Comparison of ENCODE assay signal across 8 mouse cellular contexts in genomic region chr9:64691176-64691575, GRCm38 (mm10). TPM values are rescaled to one million over a fixed set of nuclear protein-coding genes. Genes with fewer than 3 reads are reported as not detected.
DNase-seq lines count a peak whose midpoint lies in the region; ATAC-seq and TF ChIP-seq lines count a peak whose summit lies in the region.

No protein-coding gene starts in this region.

- 14% methylated on average over 7 of the region's 7 CpGs for WGBS in heart, embryonic 12.5 days
- WGBS in heart, embryonic 10.5 days, result 14% methylated on average over 7 of the region's 7 CpGs
- 16% methylated on average over 7 of the region's 7 CpGs for WGBS in bone marrow, adult 2 months
- 3% methylated on average over 7 of the region's 7 CpGs for WGBS in intestine, embryonic 14.5 days
- 8% methylated on average over 7 of the region's 7 CpGs for WGBS in limb, embryonic 12.5 days
- WGBS in midbrain, embryonic 13.5 days, result 7% methylated on average over 6 of the region's 7 CpGs
- WGBS in stomach, postnatal 0 days, result 6% methylated on average over 7 of the region's 7 CpGs

- no peak overlapping the region for H3K9ac ChIP-seq in heart, embryonic 12.5 days
- no peak overlapping the region for H3K9ac ChIP-seq in intestine, embryonic 14.5 days (ENCODE audit: low read length)
- no peak overlapping the region for H3K9ac ChIP-seq in limb, embryonic 12.5 days (replicated peaks)
- H3K9ac ChIP-seq in midbrain, embryonic 13.5 days (replicated peaks), result no peak overlapping the region
- no peak overlapping the region for H3K9ac ChIP-seq in stomach, postnatal 0 days (ENCODE audit: low read length)

- 0 out of 2 replicates have a peak, but pooled peaks cover 4% of the 10 kb centered on the region for H3K4me1 ChIP-seq in heart, embryonic 12.5 days (replicated peaks)
- peaks cover 10% of the 10 kb centered on the region; the same call in 1 of the 2 replicates for H3K4me1 ChIP-seq in heart, embryonic 10.5 days
- H3K4me1 ChIP-seq in bone marrow, adult 2 months (ENCODE audit: control insufficient read depth, insufficient read depth, low read length), result no peaks in the 10 kb centered on the region
- no peaks in the 10 kb centered on the region for H3K4me1 ChIP-seq in intestine, embryonic 14.5 days (replicated peaks; ENCODE audit: control insufficient read depth, insufficient read depth, low read length)
- peaks cover 17% of the 10 kb centered on the region; the same call in 1 of the 2 replicates for H3K4me1 ChIP-seq in limb, embryonic 12.5 days (replicated peaks)
- H3K4me1 ChIP-seq in midbrain, embryonic 13.5 days (replicated peaks), result peaks cover 18% of the 10 kb centered on the region
- no peaks in the 10 kb centered on the region for H3K4me1 ChIP-seq in stomach, postnatal 0 days (replicated peaks; ENCODE audit: control insufficient read depth, insufficient read depth)

- H3K27ac ChIP-seq in heart, embryonic 12.5 days (ENCODE audit: poor library complexity, severe bottlenecking), result no peak overlapping the region
- no peak overlapping the region for H3K27ac ChIP-seq in heart, embryonic 10.5 days
- H3K27ac ChIP-seq in bone marrow, adult 2 months (ENCODE audit: control insufficient read depth, insufficient read depth, low read depth, low read length, poor library complexity), result no peak overlapping the region
- H3K27ac ChIP-seq in intestine, embryonic 14.5 days (ENCODE audit: low read depth), result no peak overlapping the region
- no peak overlapping the region for H3K27ac ChIP-seq in limb, embryonic 12.5 days
- no peak overlapping the region for H3K27ac ChIP-seq in midbrain, embryonic 13.5 days
- H3K27ac ChIP-seq in stomach, postnatal 0 days (replicated peaks), result 0 out of 2 replicates have a peak overlapping the region, but pooled peaks have one; percentile 30

- H3K36me3 ChIP-seq in heart, embryonic 12.5 days, result peaks cover 20% of the 10 kb centered on the region
- peaks cover 18% of the 10 kb centered on the region for H3K36me3 ChIP-seq in heart, embryonic 10.5 days
- peaks cover 6% of the 10 kb centered on the region for H3K36me3 ChIP-seq in intestine, embryonic 14.5 days (ENCODE audit: control insufficient read depth, insufficient read depth, low read length)
- H3K36me3 ChIP-seq in limb, embryonic 12.5 days, result peaks cover 9% of the 10 kb centered on the region
- peaks cover 15% of the 10 kb centered on the region for H3K36me3 ChIP-seq in midbrain, embryonic 13.5 days
- peaks cover 6% of the 10 kb centered on the region; the same call in 1 of the 2 replicates for H3K36me3 ChIP-seq in stomach, postnatal 0 days (ENCODE audit: control insufficient read depth, insufficient read depth, low read length)

- peak; percentile 64 for TF ChIP-seq CTCF in bone marrow, adult 2 months (IDR thresholded peaks at IDR 0.05; ENCODE audit: control insufficient read depth, insufficient read depth, low read length)
- TF ChIP-seq CTCF in stomach, postnatal 0 days (IDR thresholded peaks at IDR 0.05; ENCODE audit: low read depth), result peak; percentile 89

- no peak for TF ChIP-seq EP300 in stomach, postnatal 0 days (optimal IDR thresholded peaks at IDR 0.05)

- ATAC-seq in heart, embryonic 12.5 days (ENCODE audit: insufficient number of reproducible peaks, low FRiP score), result 0 out of 2 replicates have a peak, but pooled peaks have one; percentile 23
- ATAC-seq in erythroid progenitor cell, adult 5-6 weeks (replicated peaks; ENCODE audit: low FRiP score, poor library complexity, severe bottlenecking), result peak; percentile 37; the same call in 1 of the 2 replicates
- peak; percentile 58; the same call in 1 of the 2 replicates for ATAC-seq in intestine, embryonic 14.5 days (replicated peaks; ENCODE audit: low FRiP score, low TSS enrichment, low read depth)
- peak; percentile 66; the same call in 1 of the 2 replicates for ATAC-seq in limb, embryonic 12.5 days (ENCODE audit: insufficient number of reproducible peaks, insufficient read depth, low FRiP score, low TSS enrichment, low read depth)
- ATAC-seq in midbrain, embryonic 13.5 days, result peak; percentile 92
- ATAC-seq in stomach, postnatal 0 days (ENCODE audit: low FRiP score, low TSS enrichment), result peak; percentile 74

- H3K9me3 ChIP-seq in heart, embryonic 12.5 days (replicated peaks), result no peaks in the 10 kb centered on the region
- no peaks in the 10 kb centered on the region for H3K9me3 ChIP-seq in heart, embryonic 10.5 days
- no peaks in the 10 kb centered on the region for H3K9me3 ChIP-seq in intestine, embryonic 14.5 days (ENCODE audit: control insufficient read depth, low read length)
- H3K9me3 ChIP-seq in limb, embryonic 12.5 days, result no peaks in the 10 kb centered on the region
- no peaks in the 10 kb centered on the region for H3K9me3 ChIP-seq in midbrain, embryonic 13.5 days
- no peaks in the 10 kb centered on the region for H3K9me3 ChIP-seq in stomach, postnatal 0 days (ENCODE audit: control insufficient read depth, low read length)

- H3K4me2 ChIP-seq in heart, embryonic 12.5 days, result no peak overlapping the region
- H3K4me2 ChIP-seq in intestine, embryonic 14.5 days (ENCODE audit: low read length), result no peak overlapping the region
- H3K4me2 ChIP-seq in limb, embryonic 12.5 days, result no peak overlapping the region
- H3K4me2 ChIP-seq in midbrain, embryonic 13.5 days (replicated peaks), result no peak overlapping the region
- H3K4me2 ChIP-seq in stomach, postnatal 0 days (replicated peaks; ENCODE audit: low read depth), result no peak overlapping the region

- TF ChIP-seq POLR2A in bone marrow, adult 2 months (IDR thresholded peaks at IDR 0.05; ENCODE audit: borderline replicate concordance, control insufficient read depth, low read depth, low read length), result no peak

- no peak overlapping the region for H3K4me3 ChIP-seq in heart, embryonic 12.5 days
- H3K4me3 ChIP-seq in heart, embryonic 10.5 days, result no peak overlapping the region
- H3K4me3 ChIP-seq in bone marrow, adult 2 months (replicated peaks; ENCODE audit: control insufficient read depth, low read depth, low read length), result no peak overlapping the region
- H3K4me3 ChIP-seq in intestine, embryonic 14.5 days (ENCODE audit: low read depth, low read length), result no peak overlapping the region
- H3K4me3 ChIP-seq in limb, embryonic 12.5 days (replicated peaks), result no peak overlapping the region
- H3K4me3 ChIP-seq in midbrain, embryonic 13.5 days (replicated peaks), result no peak overlapping the region
- no peak overlapping the region for H3K4me3 ChIP-seq in stomach, postnatal 0 days (ENCODE audit: low read depth, low read length)

- no peaks in the 10 kb centered on the region for H3K27me3 ChIP-seq in heart, embryonic 12.5 days (replicated peaks)
- H3K27me3 ChIP-seq in heart, embryonic 10.5 days (ENCODE audit: insufficient read depth, poor library complexity, severe bottlenecking), result no peaks in the 10 kb centered on the region
- no peaks in the 10 kb centered on the region for H3K27me3 ChIP-seq in intestine, embryonic 14.5 days (replicated peaks; ENCODE audit: control insufficient read depth, insufficient read depth, low read length)
- peaks cover 11% of the 10 kb centered on the region; the same call in 1 of the 2 replicates for H3K27me3 ChIP-seq in limb, embryonic 12.5 days
- no peaks in the 10 kb centered on the region for H3K27me3 ChIP-seq in midbrain, embryonic 13.5 days
- no peaks in the 10 kb centered on the region for H3K27me3 ChIP-seq in stomach, postnatal 0 days (ENCODE audit: control insufficient read depth, insufficient read depth, low read length)

- DNase-seq in heart, embryonic 10.5 days (ENCODE audit: low spot score), result no peak
- peak; percentile 79 for DNase-seq in intestine, embryonic 14.5 days (ENCODE audit: low spot score)
- peak; percentile 77 for DNase-seq in stomach, postnatal 0 days (ENCODE audit: low spot score)

RNA-seq across cellular contexts. Expression of gene Rab11a, which starts 46.4 kb away (rescaled TPM):
- polyA plus RNA-seq in heart, embryonic 12.5 days (2016; fragmentation: Nextera tagmentation; extraction: Ambion mirVana), result 325 and 346 TPM in 2 replicates
- polyA plus RNA-seq in heart, embryonic 10.5 days (2016; fragmentation: Nextera tagmentation; extraction: Ambion mirVana), result 318 and 342 TPM in 2 replicates
- 132 and 148 TPM in 2 replicates for polyA plus RNA-seq in bone marrow, adult 2 months (2011; ENCODE audit: insufficient read depth, insufficient read length, low replicate concordance, missing spikeins)
- 127 and 143 TPM in 2 replicates for total RNA-seq in erythroid progenitor cell, adult 5-6 weeks (2015; ENCODE audit: low replicate concordance)
- total RNA-seq in erythroid progenitor cell, adult 5-6 weeks (2017; ENCODE audit: low replicate concordance), result 68.2 and 92.5 TPM in 2 replicates
- polyA plus RNA-seq in intestine, embryonic 14.5 days (2014; fragmentation: Nextera tagmentation; extraction: Ambion mirVana), result 376 and 391 TPM in 2 replicates
- polyA plus RNA-seq in limb, embryonic 12.5 days (2016; fragmentation: Nextera tagmentation; extraction: Ambion mirVana), result 236 and 252 TPM in 2 replicates
- polyA plus RNA-seq in midbrain, embryonic 13.5 days (2015; fragmentation: Nextera tagmentation; extraction: Ambion mirVana), result 378 and 397 TPM in 2 replicates
- polyA plus RNA-seq in stomach, postnatal 0 days (2015; fragmentation: Nextera tagmentation; extraction: Ambion mirVana), result 1,191 and 1,262 TPM in 2 replicates

Comparison
In these comparisons a context has a peak if more than half of its experiments do, and no peak if none do; other contexts are left out.
1. ATAC-seq: peak in every context shown above with its lines; median percentile 92 in midbrain, embryonic 13.5 days; 74 in stomach, postnatal 0 days; 66 in limb, embryonic 12.5 days; 58 in intestine, embryonic 14.5 days; 37 in erythroid progenitor cell, adult 5-6 weeks; 23 in heart, embryonic 12.5 days.